Mouse (Mus musculus): ENCODE measurements at regions not wholly inside any gene's neighbourhood (a gene's known extent, or its start where the extent isn't known, plus 50 kb on each side); places are given as distances from the start of the nearest gene placed in this dataset.

GRCm38 (mm10) chr5:77804113-77804512 lies 396.3 kb upstream of the Igfbp7 start:
- TF ChIP-seq EP300 (optimal IDR thresholded peaks at IDR 0.05) = no peak
- TF ChIP-seq CTCF (IDR thresholded peaks at IDR 0.05; ENCODE audit: low read depth) = no peak
